Mouse (Mus musculus) WW6 (cell line): ENCODE results near the gene Hist2h2ab.
A peak's percentile ranks its signal among the peaks of the same experiment; 100 is the strongest.
"Not testable (repeated sequence)": the region's sequence is repeated elsewhere in the genome, so short reads cannot be mapped to it uniquely, and the experiment has no call there.

ENCODE experiments used
- DNase-seq: peaks from one replicate; pipeline ENCODE4 v3.0.0-alpha.2; 2013; ENCODE audit warnings: low read depth, low spot score

Hist2h2ab gene

GRCm38 (mm10) chr3:96219661-96220130 is at the start of gene Hist2h2ab, which contains the start of gene Bola1:
Gene Hist2h2ab (plus strand): TSS chr3:96219865.
Gene Bola1 (minus strand): TSS chr3:96219709.
- DNase-seq = no peak

- no peak for DNase-seq
These were observed 49.4 kb upstream of the Hist2h2ab start for GRCm38 (mm10) chr3:96170276-96170675.

- no peak for DNase-seq
These were observed 48.6 kb upstream of the Hist2h2ab start for GRCm38 (mm10) chr3:96170976-96171545.

GRCm38 (mm10) chr3:96171583-96172196 is 48.0 kb upstream of the Hist2h2ab start:
- no peak for DNase-seq

- DNase-seq = peak; percentile 77
These were observed 47.2 kb upstream of the Hist2h2ab start, which contains the start of gene Sf3b4 for GRCm38 (mm10) chr3:96172197-96173178. Gene Sf3b4 (plus strand): TSS chr3:96172332.

GRCm38 (mm10) chr3:96173185-96173584 is 46.5 kb upstream of the Hist2h2ab start:
- DNase-seq = no peak

- DNase-seq = not testable (repeated sequence)
These were observed 45.6 kb upstream of the Hist2h2ab start for GRCm38 (mm10) chr3:96174042-96174441.

- no peak for DNase-seq
These were observed 44.4 kb upstream of the Hist2h2ab start for GRCm38 (mm10) chr3:96175251-96175650.

- DNase-seq = no peak
These were observed 41.2 kb upstream of the Hist2h2ab start for GRCm38 (mm10) chr3:96178427-96178826.

- DNase-seq = no peak
These were observed 40.8 kb upstream of the Hist2h2ab start for GRCm38 (mm10) chr3:96178902-96179301.

- no peak for DNase-seq
These were observed 40.1 kb upstream of the Hist2h2ab start for GRCm38 (mm10) chr3:96179531-96179930.

GRCm38 (mm10) chr3:96180727-96181477 is 38.8 kb upstream of the Hist2h2ab start, which contains the start of gene Sv2a:
Gene Sv2a (plus strand): TSS chr3:96181151.
- no peak for DNase-seq

GRCm38 (mm10) chr3:96181510-96182381 is 37.9 kb upstream of the Hist2h2ab start:
- no peak for DNase-seq

GRCm38 (mm10) chr3:96182382-96182776 is 37.3 kb upstream of the Hist2h2ab start:
- DNase-seq = no peak

- DNase-seq = no peak
These were observed 26.7 kb upstream of the Hist2h2ab start for GRCm38 (mm10) chr3:96192977-96193376.

GRCm38 (mm10) chr3:96194966-96195365 is 24.7 kb upstream of the Hist2h2ab start:
- no peak for DNase-seq

GRCm38 (mm10) chr3:96195616-96196313 is 23.9 kb upstream of the Hist2h2ab start:
- DNase-seq = no peak

- no peak for DNase-seq
These were observed 23.1 kb upstream of the Hist2h2ab start for GRCm38 (mm10) chr3:96196437-96197128.
